Mouse (Mus musculus) cortical plate, adult 2 months (tissue): ENCODE data around the gene Mad1l1. TPM values are rescaled to one million over a fixed set of nuclear protein-coding genes. Genes with fewer than 3 reads are reported as not detected.

Experiments used
- H3K27ac ChIP-seq: fragments of 200-500 bp; 2 replicates; pipeline ENCODE4 v1.5.1; 2012; ENCODE audit warnings: low read length, control low read depth, inconsistent platforms; ENCODE audit not compliant: insufficient read depth
- H3K4me1 ChIP-seq: fragments of 200-500 bp; 2 replicates; pipeline ENCODE4 v1.6.1; 2011; ENCODE audit warnings: low read length; ENCODE audit not compliant: control insufficient read depth, insufficient read depth
- H3K4me3 ChIP-seq: fragments of 200-500 bp; 2 replicates; pipeline ENCODE4 v1.5.1; 2011; ENCODE audit warnings: mild to moderate bottlenecking, low read length, control low read depth; ENCODE audit not compliant: insufficient read depth
- CTCF ChIP-seq: fragments of 200-500 bp; IDR thresholded peaks from 2 replicates; pipeline ENCODE4 v1.5.1; 2011; ENCODE audit warnings: mild to moderate bottlenecking, control low read depth, low read length; ENCODE audit not compliant: insufficient read depth; ENCODE audit errors: extremely low read depth
- POLR2A ChIP-seq: fragments of 200-500 bp; IDR thresholded peaks from 2 replicates; pipeline ENCODE4 v1.6.1; 2011; ENCODE audit warnings: mild to moderate bottlenecking, low read length, control low read depth; ENCODE audit not compliant: insufficient read depth; ENCODE audit errors: extremely low read depth
- polyA plus RNA-seq: library from polyadenylated mRNA; depleted of rRNA; stranded (reverse); fragments of >200 nt; gene quantifications from 2 replicates; pipeline ENCODE4 v1.2.3, GENCODE M21; 2012

Gene Mad1l1
- polyA plus RNA-seq, 1 experiment, result 17.1 TPM

DNA sequence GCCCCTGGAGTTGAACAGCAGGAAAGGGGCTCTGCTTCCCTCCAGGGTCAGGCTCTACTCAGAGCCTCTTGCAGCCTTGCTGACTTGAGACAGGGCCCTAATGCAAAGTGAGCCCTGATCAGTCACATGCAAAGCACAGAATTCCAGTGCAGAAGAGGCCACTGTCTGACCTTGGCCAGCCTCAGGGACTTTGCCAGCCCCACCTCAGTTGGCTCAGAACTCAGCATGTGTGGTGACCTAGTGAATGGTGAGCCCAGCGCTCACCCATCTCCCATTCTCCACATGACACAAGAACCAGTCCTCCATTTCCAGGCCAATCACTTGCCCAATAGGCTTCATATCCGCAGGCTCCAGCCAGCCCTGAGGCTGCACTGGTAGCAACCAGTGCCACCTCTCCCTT, 296.1 kb downstream of the Mad1l1 start:
- no peak for TF ChIP-seq POLR2A
- TF ChIP-seq CTCF, result no peak
- peaks cover 7% of the 10 kb centered on the region for H3K4me1 ChIP-seq
- H3K27ac ChIP-seq, result no peak overlapping the region
- no peak overlapping the region for H3K4me3 ChIP-seq

DNA sequence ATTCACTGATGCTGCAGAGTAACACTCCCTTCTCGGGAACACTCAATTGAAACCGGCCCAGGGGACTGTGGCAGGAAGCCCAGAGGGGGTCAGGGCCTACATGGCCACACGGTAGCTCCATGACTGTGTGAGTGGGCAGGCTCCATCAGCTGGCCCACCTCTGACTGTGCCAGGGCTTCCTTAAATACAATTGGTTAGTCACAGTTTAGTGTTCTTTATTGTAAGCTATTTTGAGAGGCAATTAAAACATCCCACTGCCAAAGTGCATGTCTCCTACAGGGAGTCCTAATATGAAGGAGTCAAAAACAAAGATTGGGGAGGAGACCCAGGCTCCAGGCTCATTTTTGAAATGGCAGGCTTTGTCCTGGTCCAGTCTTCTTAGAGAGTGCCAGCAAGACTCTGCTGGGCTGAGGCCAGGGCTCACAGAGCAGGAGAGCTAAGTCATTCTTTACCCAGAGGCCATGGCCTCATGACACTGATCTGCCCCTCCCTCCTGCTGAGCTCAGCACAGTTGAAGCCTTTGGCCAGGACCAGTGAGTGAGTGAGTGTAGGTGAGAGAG, 297.3 kb downstream of the Mad1l1 start:
- no peak for TF ChIP-seq CTCF
- TF ChIP-seq POLR2A, result no peak
- H3K27ac ChIP-seq, result no peak overlapping the region

DNA sequence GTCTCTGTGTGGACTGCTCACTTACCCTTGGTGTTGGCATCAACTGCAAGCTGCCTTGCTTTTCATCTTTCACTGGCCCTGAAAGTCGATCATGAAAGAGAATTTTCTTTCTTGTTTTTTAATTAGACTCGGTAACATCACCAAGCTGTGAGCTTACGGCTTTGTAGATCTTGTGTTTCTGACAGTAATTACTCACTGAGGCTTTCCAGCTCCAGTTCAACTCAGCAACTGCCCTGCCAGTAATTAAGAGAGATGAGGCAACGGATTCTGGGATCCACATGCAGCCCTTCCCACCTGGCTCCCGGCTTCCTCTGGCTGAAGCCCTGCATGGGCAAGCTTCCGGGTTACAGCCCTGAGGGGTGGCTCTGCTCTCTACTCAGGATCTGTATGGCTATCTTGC, 298.5 kb downstream of the Mad1l1 start:
- H3K4me1 ChIP-seq, result peaks cover 7% of the 10 kb centered on the region
- no peak overlapping the region for H3K4me3 ChIP-seq
- TF ChIP-seq CTCF, result no peak
- no peak for TF ChIP-seq POLR2A
- H3K27ac ChIP-seq, result no peak overlapping the region

More for the DNA sequence above, 297.3 kb downstream of the Mad1l1 start:
- Histone ChIP-seq H3K4me3 (no peak overlapping the region), H3K4me1 (peaks cover 7% of the 10 kb centered on the region)

DNA sequence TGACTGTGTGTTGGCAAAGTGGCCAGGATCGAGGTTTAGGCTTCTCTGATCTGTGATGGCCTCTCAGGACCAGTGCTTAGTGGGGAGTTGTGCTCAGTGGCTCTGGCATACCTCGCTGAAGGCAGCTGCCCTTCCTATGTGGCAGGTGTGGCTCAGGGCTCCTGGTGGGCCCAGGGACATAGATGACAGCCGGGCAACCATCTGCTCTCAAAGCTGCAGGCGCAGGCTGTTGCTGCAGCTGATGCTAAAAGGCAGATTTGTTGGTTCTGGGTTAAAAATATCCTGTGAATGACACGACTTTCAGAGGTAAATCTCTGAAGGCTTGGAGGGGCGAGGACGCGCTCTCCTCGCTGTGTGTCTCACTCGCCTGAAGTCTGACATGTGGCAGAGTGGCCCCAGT, 299.6 kb downstream of the Mad1l1 start:
- Histone ChIP-seq H3K4me1 (peaks cover 7% of the 10 kb centered on the region), H3K4me3 (no peak overlapping the region), H3K27ac (no peak overlapping the region)
- no peak for TF ChIP-seq POLR2A
- TF ChIP-seq CTCF, result no peak

DNA sequence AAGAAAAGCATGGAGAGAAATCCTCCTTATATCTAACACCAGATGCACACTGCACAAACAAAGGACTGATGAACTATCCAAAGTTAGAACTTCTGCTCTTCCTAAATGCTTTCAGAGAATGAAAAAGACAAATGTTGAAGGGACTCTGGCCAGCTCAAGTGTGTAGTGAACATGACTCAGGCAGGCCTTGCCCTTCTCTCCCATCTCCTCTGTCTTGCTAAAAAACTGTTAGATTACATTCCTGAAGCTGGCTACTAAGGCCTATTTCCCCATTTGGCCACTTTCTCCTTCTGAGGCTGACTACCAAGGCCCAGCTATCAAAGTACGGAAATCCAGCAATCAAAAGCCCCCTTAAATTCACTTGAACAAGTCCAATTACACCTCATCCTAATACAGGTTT, 301.7 kb downstream of the Mad1l1 start:
- Histone ChIP-seq H3K4me1 (peaks cover 7% of the 10 kb centered on the region), H3K27ac (no peak overlapping the region), H3K4me3 (no peak overlapping the region)
- TF ChIP-seq CTCF, result no peak
- no peak for TF ChIP-seq POLR2A

DNA sequence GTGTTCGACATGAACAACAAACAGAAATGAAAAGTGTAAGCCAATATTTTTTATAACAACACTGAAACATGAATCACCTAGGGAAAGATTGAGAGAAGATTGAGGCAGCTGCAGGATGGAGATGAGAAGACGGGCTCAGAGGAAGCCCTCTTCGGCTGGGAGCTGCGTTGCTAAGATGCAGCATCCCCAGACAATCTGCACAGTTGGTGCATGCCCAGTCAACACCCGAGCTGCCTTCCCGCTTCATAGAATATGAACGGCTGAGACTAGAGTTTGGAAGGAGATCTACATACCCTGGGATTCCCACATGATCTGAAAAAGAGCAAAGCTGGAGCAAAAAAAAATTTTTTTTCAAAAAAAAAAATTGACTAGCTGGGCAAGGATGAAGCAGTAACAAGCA, 302.6 kb downstream of the Mad1l1 start:
- TF ChIP-seq CTCF (no peak), POLR2A (no peak)
- peaks cover 5% of the 10 kb centered on the region for H3K4me1 ChIP-seq
- no peak overlapping the region for H3K27ac ChIP-seq
- H3K4me3 ChIP-seq, result no peak overlapping the region

DNA sequence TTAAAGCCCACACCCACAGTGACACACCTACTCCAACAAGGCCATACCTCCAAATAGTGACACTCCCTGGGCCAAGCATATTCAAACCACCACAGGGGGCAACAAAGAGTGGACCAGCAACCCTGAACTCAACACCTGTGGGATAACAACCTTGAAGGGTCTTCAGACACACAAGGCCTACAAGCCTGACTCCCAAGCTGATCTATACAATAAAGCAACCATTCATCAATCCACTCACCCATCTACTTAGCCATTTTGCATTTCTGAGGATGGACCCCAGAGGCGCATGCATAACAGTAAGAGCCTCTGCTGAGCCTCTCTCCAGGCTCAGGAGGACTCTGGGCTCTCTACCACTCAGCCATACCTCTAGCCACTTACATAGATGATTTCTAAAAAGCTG, 304.5 kb downstream of the Mad1l1 start:
- Histone ChIP-seq H3K4me3 (no peak overlapping the region), H3K27ac (no peak overlapping the region), H3K4me1 (peaks cover under 1% of the 10 kb centered on the region; the same call in 1 of the 2 replicates)
- no peak for TF ChIP-seq POLR2A

DNA sequence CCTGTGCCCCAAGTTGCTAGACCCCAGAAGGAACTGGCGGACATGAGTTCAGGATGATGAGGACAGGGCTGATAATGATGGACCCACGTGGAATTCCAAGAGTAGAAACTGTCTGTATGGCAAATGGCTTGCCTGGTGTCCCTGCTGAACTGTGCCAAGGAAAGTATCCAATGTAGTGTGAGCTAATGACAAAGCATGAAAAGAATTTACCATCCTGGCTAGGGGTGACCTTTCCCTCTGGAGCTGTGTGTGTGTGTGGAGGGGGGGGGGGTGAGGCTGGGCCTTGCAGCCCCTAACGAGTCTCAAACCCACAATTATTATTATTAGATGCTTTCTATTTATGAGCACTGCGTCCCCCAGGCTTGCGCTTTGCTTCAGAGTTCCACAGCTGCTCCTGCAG, 307.7 kb downstream of the Mad1l1 start:
- Histone ChIP-seq H3K4me3 (no peak overlapping the region), H3K4me1 (no peaks in the 10 kb centered on the region), H3K27ac (no peak overlapping the region)
- TF ChIP-seq POLR2A, result no peak
- TF ChIP-seq CTCF, result no peak

DNA sequence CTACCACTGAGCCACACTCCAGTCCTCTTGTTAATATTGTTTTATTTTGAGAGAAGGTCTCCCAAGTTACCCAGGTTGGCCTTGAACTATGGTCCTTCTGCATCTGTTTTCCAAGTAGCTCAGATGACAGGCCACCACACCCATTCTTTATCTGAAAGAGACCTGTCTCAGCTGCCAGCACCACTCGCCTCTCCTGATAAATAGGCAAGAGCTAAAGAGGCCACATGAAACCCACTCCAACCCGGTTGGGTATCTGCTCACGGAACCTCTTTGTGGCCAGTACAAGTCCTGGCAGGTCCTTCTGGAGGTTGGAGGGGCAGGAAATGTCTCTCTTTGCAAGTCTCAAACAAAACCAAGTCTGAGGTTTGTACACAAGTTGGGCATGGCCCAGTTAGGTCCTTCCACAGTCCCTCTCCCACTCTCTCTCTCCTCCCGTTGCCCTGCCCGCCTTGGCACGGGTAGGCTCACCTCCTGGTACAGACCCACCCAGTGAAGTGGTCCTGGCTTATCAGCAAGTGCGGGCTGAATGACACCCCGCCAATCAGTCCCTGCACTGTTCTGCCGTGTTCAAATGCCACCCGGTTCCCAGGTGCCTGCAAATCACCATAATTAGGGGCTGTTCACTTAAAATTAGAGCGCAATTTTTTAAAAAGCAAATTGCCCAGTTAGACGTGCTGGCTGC, 308.9 kb downstream of the Mad1l1 start:
- no peak overlapping the region for H3K4me3 ChIP-seq
- no peak for TF ChIP-seq POLR2A
- H3K27ac ChIP-seq, result no peak overlapping the region
- H3K4me1 ChIP-seq, result no peaks in the 10 kb centered on the region

DNA sequence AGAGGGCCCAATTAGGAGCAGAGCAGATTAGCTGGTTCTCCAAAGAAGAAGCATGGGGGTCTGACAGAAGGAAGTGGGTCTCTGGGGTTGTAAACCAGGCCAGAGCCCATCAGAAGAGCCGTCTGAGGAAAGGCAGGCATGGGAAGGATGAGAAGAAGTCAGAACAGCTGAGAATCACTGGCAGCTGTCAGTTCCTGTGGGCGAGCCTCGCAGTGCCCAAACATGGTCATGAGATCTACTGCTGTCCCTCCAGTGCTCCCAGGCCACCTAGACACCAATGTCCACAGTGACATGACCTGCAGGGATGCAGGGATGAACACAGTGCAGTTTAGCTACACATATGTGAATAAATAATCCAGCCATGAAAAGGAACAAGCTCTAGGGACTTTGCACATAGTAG, 310.9 kb downstream of the Mad1l1 start:
- Histone ChIP-seq H3K27ac (no peak overlapping the region), H3K4me3 (no peak overlapping the region), H3K4me1 (no peaks in the 10 kb centered on the region)
- TF ChIP-seq POLR2A, result no peak
- TF ChIP-seq CTCF, result no peak

DNA sequence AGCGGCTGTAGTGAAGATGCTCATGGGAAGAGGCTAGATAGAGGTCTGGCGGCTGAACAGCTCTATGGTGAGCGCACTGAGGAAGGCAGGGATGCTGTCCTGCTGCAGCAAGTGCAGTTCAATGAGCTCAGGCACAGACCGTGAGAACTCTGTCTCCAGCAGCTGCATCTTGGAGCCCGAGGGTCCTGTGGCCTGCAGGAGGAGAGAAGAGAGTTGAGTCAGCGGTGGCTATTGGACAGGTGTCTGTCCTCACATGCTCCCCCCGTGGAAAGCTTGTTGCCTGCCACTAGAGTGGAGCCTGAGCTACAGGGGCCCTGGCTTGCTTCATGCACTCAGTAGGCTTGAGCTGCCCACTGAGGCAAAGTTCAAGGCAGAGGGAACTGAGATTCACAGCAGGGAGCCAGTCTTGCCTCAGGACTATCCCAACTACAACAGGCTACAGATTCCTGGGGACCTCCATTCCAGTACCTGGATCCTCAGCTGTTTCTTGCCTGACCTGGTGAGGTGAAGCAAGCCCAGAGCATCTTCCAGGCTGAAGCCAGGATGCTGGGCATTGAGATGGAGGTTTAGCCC, 312.2 kb downstream of the Mad1l1 start:
- Histone ChIP-seq H3K4me1 (no peaks in the 10 kb centered on the region), H3K27ac (no peak overlapping the region), H3K4me3 (no peak overlapping the region)
- TF ChIP-seq POLR2A, result no peak
- no peak for TF ChIP-seq CTCF
